Mouse (Mus musculus) liver, embryonic 14.5 days (tissue): Measurements from ENCODE around the gene Tnp1.

Source experiments
- CTCF ChIP-seq: IDR thresholded peaks from 2 replicates; pipeline ENCODE4 v1.5.1; 2016; ENCODE audit warnings: antibody characterized with exemption, low read depth, control low read depth
- EP300 ChIP-seq: IDR thresholded peaks from 2 replicates; pipeline ENCODE4 v1.6.1; 2016; ENCODE audit warnings: antibody characterized with exemption, low read depth

GRCm38 (mm10) chr1:73035726-73036125 is 20.0 kb upstream of the Tnp1 start:
- no peak for TF ChIP-seq EP300
- no peak for TF ChIP-seq CTCF
